Mouse (Mus musculus) cerebellum, adult 2 months (tissue): ENCODE measurements around the gene Mpv17l2.

Experiments used
- CTCF ChIP-seq: fragments of 200-500 bp; IDR thresholded peaks from 2 replicates; pipeline ENCODE4 v1.5.1; 2011; ENCODE audit warnings: low read depth, mild to moderate bottlenecking, control low read depth, low read length, moderate library complexity, borderline replicate concordance; ENCODE audit not compliant: insufficient read depth
- POLR2A ChIP-seq: fragments of 200-500 bp; IDR thresholded peaks from 2 replicates; pipeline ENCODE4 v1.6.1; 2011; ENCODE audit warnings: low read length, control low read depth, borderline replicate concordance; ENCODE audit not compliant: insufficient read depth

- TF ChIP-seq CTCF (no peak), POLR2A (no peak)
Measured at GRCm38 (mm10) chr8:70796403-70797080, 35.8 kb upstream of the Mpv17l2 start.
